Mouse (Mus musculus) heart, embryonic 15.5 days (tissue): ENCODE measurements around the gene Dgki. TPM values are rescaled to one million over a fixed set of nuclear protein-coding genes. Genes with fewer than 3 reads are reported as not detected.

ENCODE experiments used
- ATAC-seq: fragments of 200-750 bp; cut with Nextera tagmentation; replicated peaks from 2 replicates; pipeline ENCODE4 v1.8.0; 2017; ENCODE audit warnings: low read depth, moderate TSS enrichment; ENCODE audit not compliant: insufficient number of reproducible peaks, insufficient read depth, low FRiP score
- H3K27ac ChIP-seq: fragments of 300-500 bp; sonication (generic); 2 replicates; pipeline ENCODE4 v1.5.1; 2015; ENCODE audit warnings: mild to moderate bottlenecking, inconsistent platforms
- H3K27me3 ChIP-seq: fragments of 300-500 bp; sonication (generic); 2 replicates; pipeline ENCODE4 v1.6.1; 2015; ENCODE audit warnings: inconsistent platforms
- H3K36me3 ChIP-seq: fragments of 300-500 bp; sonication (generic); 2 replicates; pipeline ENCODE4 v1.6.1; 2015; ENCODE audit warnings: mild to moderate bottlenecking, inconsistent platforms
- H3K4me1 ChIP-seq: fragments of 300-500 bp; sonication (generic); replicated peaks from 2 replicates; pipeline ENCODE4 v1.6.1; 2015; ENCODE audit warnings: inconsistent platforms
- H3K4me2 ChIP-seq: fragments of 300-500 bp; sonication (generic); 2 replicates; pipeline ENCODE4 v1.6.1; 2015; ENCODE audit warnings: inconsistent platforms, mild to moderate bottlenecking, moderate library complexity
- H3K4me3 ChIP-seq: fragments of 300-500 bp; sonication (generic); 2 replicates; pipeline ENCODE4 v1.5.1; 2015; ENCODE audit warnings: mild to moderate bottlenecking, inconsistent platforms
- H3K9ac ChIP-seq: fragments of 300-500 bp; sonication (generic); 2 replicates; pipeline ENCODE4 v1.6.1; 2015; ENCODE audit warnings: mild to moderate bottlenecking, inconsistent platforms
- H3K9me3 ChIP-seq: fragments of 300-500 bp; sonication (generic); replicated peaks from 2 replicates; pipeline ENCODE4 v1.6.1; 2016; ENCODE audit warnings: inconsistent platforms
- WGBS: fragments of 180-500 bp; shearing (Covaris S2); methylation state at CpG from one replicate; pipeline ENCODE4 v1.1.7; 2015; ENCODE audit warnings: mixed read lengths; 5-methylcytosine and 5-hydroxymethylcytosine counted together
- polyA plus RNA-seq: library from polyadenylated mRNA; unstranded; fragments of >200 nt; fragmentation: Nextera tagmentation; extraction: Ambion mirVana; gene quantifications from 2 replicates; pipeline ENCODE4 v1.2.1, GENCODE M21; 2015

Dgki gene
- polyA plus RNA-seq, 1 experiment from 2014 or later: 0.48 TPM

- H3K36me3 ChIP-seq: no peaks in the 10 kb centered on the region
- no peak overlapping the region for H3K4me2 ChIP-seq
- ATAC-seq: no peak
- no peak overlapping the region for H3K27ac ChIP-seq
- H3K9ac ChIP-seq: no peak overlapping the region
- H3K27me3 ChIP-seq: no peaks in the 10 kb centered on the region
- H3K4me1 ChIP-seq: peaks cover 5% of the 10 kb centered on the region; the same call in 1 of the 2 replicates
- 86% methylated on average over 3 of the region's 3 CpGs for WGBS
- no peaks in the 10 kb centered on the region for H3K9me3 ChIP-seq
- no peak overlapping the region for H3K4me3 ChIP-seq
Measured at GRCm38 (mm10) chr6:37055634-37056033, 244.3 kb downstream of the Dgki start.

GRCm38 (mm10) chr6:37055128-37055527 lies 244.9 kb downstream of the Dgki start:
- H3K27me3 ChIP-seq: no peaks in the 10 kb centered on the region
- H3K4me2 ChIP-seq: no peak overlapping the region
- H3K36me3 ChIP-seq: no peaks in the 10 kb centered on the region
- WGBS: 65% methylated on average over 5 of the region's 5 CpGs
- H3K27ac ChIP-seq: no peak overlapping the region
- H3K4me1 ChIP-seq: peaks cover 5% of the 10 kb centered on the region; the same call in 1 of the 2 replicates
- ATAC-seq: no peak
- no peak overlapping the region for H3K9ac ChIP-seq
- H3K9me3 ChIP-seq: no peaks in the 10 kb centered on the region
- no peak overlapping the region for H3K4me3 ChIP-seq

GRCm38 (mm10) chr6:37054435-37055020 lies 245.5 kb downstream of the Dgki start:
- Histone ChIP-seq H3K27me3 (no peaks in the 10 kb centered on the region), H3K4me1 (peaks cover 5% of the 10 kb centered on the region; the same call in 1 of the 2 replicates), H3K9ac (no peak overlapping the region), H3K4me3 (no peak overlapping the region), H3K9me3 (no peaks in the 10 kb centered on the region), H3K4me2 (peak overlapping the region; percentile 16; the same call in 1 of the 2 replicates), H3K27ac (no peak overlapping the region), H3K36me3 (no peaks in the 10 kb centered on the region)
- no peak for ATAC-seq
- 39% methylated on average over 6 of the region's 6 CpGs for WGBS

GRCm38 (mm10) chr6:37053411-37053810 lies 246.6 kb downstream of the Dgki start:
- H3K4me2 ChIP-seq: no peak overlapping the region

GRCm38 (mm10) chr6:37051652-37052051 lies 248.3 kb downstream of the Dgki start:
- peaks cover 5% of the 10 kb centered on the region; the same call in 1 of the 2 replicates for H3K4me1 ChIP-seq
- no peak overlapping the region for H3K27ac ChIP-seq
- H3K27me3 ChIP-seq: no peaks in the 10 kb centered on the region
- no peaks in the 10 kb centered on the region for H3K9me3 ChIP-seq
- ATAC-seq: no peak
- H3K4me2 ChIP-seq: no peak overlapping the region
- H3K9ac ChIP-seq: no peak overlapping the region
- H3K36me3 ChIP-seq: no peaks in the 10 kb centered on the region
- 44% methylated on average over 5 of the region's 5 CpGs for WGBS
- no peak overlapping the region for H3K4me3 ChIP-seq

More at GRCm38 (mm10) chr6:37053411-37053810, 246.6 kb downstream of the Dgki start:
- no peak overlapping the region for H3K27ac ChIP-seq
- H3K36me3 ChIP-seq: no peaks in the 10 kb centered on the region
- 42% methylated on average over 2 of the region's 2 CpGs for WGBS
- no peaks in the 10 kb centered on the region for H3K9me3 ChIP-seq
- H3K4me1 ChIP-seq: peaks cover 5% of the 10 kb centered on the region; the same call in 1 of the 2 replicates
- H3K9ac ChIP-seq: no peak overlapping the region
- no peak for ATAC-seq
- H3K4me3 ChIP-seq: no peak overlapping the region
- H3K27me3 ChIP-seq: no peaks in the 10 kb centered on the region

- H3K4me3 ChIP-seq: no peak overlapping the region
- ATAC-seq: no peak
- H3K9ac ChIP-seq: no peak overlapping the region
- no peaks in the 10 kb centered on the region for H3K36me3 ChIP-seq
- no peaks in the 10 kb centered on the region for H3K9me3 ChIP-seq
- H3K4me1 ChIP-seq: peaks cover 5% of the 10 kb centered on the region; the same call in 1 of the 2 replicates
- no peak overlapping the region for H3K27ac ChIP-seq
- 85% methylated on average over 1 of the region's 1 CpGs for WGBS
- H3K4me2 ChIP-seq: no peak overlapping the region
- H3K27me3 ChIP-seq: no peaks in the 10 kb centered on the region
Measured at GRCm38 (mm10) chr6:37051150-37051549, 248.8 kb downstream of the Dgki start.

GRCm38 (mm10) chr6:37047611-37048129 lies 252.3 kb downstream of the Dgki start:
- no peaks in the 10 kb centered on the region for H3K9me3 ChIP-seq
- peaks cover 5% of the 10 kb centered on the region; the same call in 1 of the 2 replicates for H3K4me1 ChIP-seq
- 50% methylated on average over 4 of the region's 4 CpGs for WGBS
- no peak overlapping the region for H3K9ac ChIP-seq
- no peak overlapping the region for H3K4me2 ChIP-seq
- no peak overlapping the region for H3K27ac ChIP-seq
- no peak overlapping the region for H3K4me3 ChIP-seq
- H3K27me3 ChIP-seq: no peaks in the 10 kb centered on the region
- ATAC-seq: no peak
- no peaks in the 10 kb centered on the region for H3K36me3 ChIP-seq

- no peaks in the 10 kb centered on the region for H3K9me3 ChIP-seq
Measured at GRCm38 (mm10) chr6:37046152-37046788, 253.7 kb downstream of the Dgki start.

GRCm38 (mm10) chr6:37044796-37045195 lies 255.2 kb downstream of the Dgki start:
- Histone ChIP-seq H3K27me3 (no peaks in the 10 kb centered on the region), H3K4me3 (no peak overlapping the region), H3K9ac (no peak overlapping the region), H3K4me2 (no peak overlapping the region), H3K36me3 (no peaks in the 10 kb centered on the region), H3K9me3 (no peaks in the 10 kb centered on the region), H3K4me1 (no peaks in the 10 kb centered on the region; the same call in 1 of the 2 replicates), H3K27ac (no peak overlapping the region)
- WGBS: 71% methylated on average over 4 of the region's 4 CpGs
- ATAC-seq: no peak

More at GRCm38 (mm10) chr6:37046152-37046788, 253.7 kb downstream of the Dgki start:
- 26% methylated on average over 4 of the region's 4 CpGs for WGBS
- no peak for ATAC-seq
- no peaks in the 10 kb centered on the region for H3K4me1 ChIP-seq
- no peak overlapping the region for H3K4me2 ChIP-seq
- no peak overlapping the region for H3K27ac ChIP-seq
- H3K27me3 ChIP-seq: no peaks in the 10 kb centered on the region
- no peaks in the 10 kb centered on the region for H3K36me3 ChIP-seq
- no peak overlapping the region for H3K9ac ChIP-seq
- H3K4me3 ChIP-seq: no peak overlapping the region

GRCm38 (mm10) chr6:37038444-37038843 lies 261.5 kb downstream of the Dgki start:
- no peak for ATAC-seq
- H3K4me3 ChIP-seq: no peak overlapping the region
- no peaks in the 10 kb centered on the region for H3K9me3 ChIP-seq
- H3K27me3 ChIP-seq: no peaks in the 10 kb centered on the region
- 27% methylated on average over 8 of the region's 8 CpGs for WGBS
- H3K4me1 ChIP-seq: peaks cover 24% of the 10 kb centered on the region
- H3K9ac ChIP-seq: no peak overlapping the region
- H3K27ac ChIP-seq: 0 out of 2 replicates have a peak overlapping the region, but pooled peaks have one; percentile 14
- no peaks in the 10 kb centered on the region for H3K36me3 ChIP-seq
- no peak overlapping the region for H3K4me2 ChIP-seq

- no peaks in the 10 kb centered on the region for H3K36me3 ChIP-seq
- ATAC-seq: 0 out of 2 replicates have a peak, but pooled peaks have one; percentile 55
- WGBS: 57% methylated on average over 11 of the region's 11 CpGs
- H3K9ac ChIP-seq: no peak overlapping the region
- H3K4me3 ChIP-seq: peak overlapping the region; percentile 15; the same call in 1 of the 2 replicates
- peak overlapping the region; percentile 15; the same call in 1 of the 2 replicates for H3K27ac ChIP-seq
- H3K27me3 ChIP-seq: no peaks in the 10 kb centered on the region
- peak overlapping the region; percentile 40 for H3K4me2 ChIP-seq
- no peaks in the 10 kb centered on the region for H3K9me3 ChIP-seq
- H3K4me1 ChIP-seq: peaks cover 24% of the 10 kb centered on the region
Measured at GRCm38 (mm10) chr6:37037115-37037908, 262.7 kb downstream of the Dgki start.
